Mouse (Mus musculus) cerebellum, adult (tissue): ENCODE data around the gene Ttc28.

Experiments used
- ATAC-seq: cut with Nextera tagmentation; 2 replicates; pipeline ENCODE4 v1.9.2; 2017; ENCODE audit warnings: mild to moderate bottlenecking, moderate library complexity, mixed read lengths; ENCODE audit not compliant: insufficient number of reproducible peaks, low FRiP score, low TSS enrichment

The Ttc28 gene

DNA sequence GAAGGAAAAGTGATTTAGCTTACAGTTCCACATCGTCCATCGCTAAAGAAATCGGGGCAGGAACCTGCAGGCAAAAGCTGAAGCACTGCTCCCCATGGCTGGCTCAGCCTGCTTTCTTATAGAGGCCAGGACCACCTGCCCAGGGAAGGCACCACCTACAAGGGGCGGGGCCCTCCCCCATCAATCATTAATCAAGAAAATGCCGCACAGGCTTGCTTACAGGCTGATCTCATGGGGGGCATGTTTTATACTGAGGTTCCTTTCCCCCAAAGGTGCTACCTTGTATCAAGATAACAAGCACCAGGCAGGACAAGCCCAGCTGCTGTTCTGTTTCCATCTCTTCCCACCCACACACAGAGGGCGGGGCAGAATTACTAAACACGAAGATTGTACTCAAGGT is 419.1 kb downstream of the Ttc28 start:
- no peak for ATAC-seq

DNA sequence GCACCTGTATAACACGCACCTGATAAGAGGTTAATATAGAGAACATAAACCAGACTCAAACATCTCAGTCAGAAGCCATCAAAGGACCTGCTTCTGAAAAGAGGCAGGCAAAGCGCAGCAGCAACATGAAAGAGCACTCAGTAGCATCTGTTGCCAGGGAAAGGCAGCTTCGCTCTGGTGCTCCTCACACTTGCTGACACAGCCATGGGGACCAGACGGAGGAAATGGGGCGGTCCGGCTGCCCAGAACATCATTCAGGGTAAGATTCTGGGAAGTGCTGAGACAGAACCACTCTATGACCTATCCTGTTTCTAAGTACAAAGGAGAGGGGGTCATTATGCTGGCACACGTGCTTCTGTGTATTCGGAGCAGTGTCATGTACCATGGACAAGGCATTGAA is 421.2 kb downstream of the Ttc28 start:
- ATAC-seq = no peak

DNA sequence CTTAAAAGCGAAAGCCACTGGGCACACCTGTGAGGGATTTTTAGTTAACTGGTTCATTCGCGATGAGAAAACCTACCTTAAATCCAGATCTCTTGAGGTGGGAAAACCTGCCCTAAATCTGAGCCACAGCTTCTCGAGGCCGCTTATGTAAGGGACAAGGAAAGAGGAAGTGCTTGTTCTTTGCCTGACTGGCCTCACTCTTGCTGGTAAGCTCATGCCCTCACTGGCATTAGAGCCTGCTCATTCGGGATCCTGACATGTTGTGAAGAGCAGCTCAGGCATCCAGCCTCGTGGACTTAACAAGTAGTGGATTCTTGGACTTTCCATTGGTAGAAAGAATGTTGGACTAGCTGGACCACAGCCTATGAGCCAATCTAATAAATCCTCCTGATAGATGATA is 422.1 kb downstream of the Ttc28 start:
- ATAC-seq = no peak

DNA sequence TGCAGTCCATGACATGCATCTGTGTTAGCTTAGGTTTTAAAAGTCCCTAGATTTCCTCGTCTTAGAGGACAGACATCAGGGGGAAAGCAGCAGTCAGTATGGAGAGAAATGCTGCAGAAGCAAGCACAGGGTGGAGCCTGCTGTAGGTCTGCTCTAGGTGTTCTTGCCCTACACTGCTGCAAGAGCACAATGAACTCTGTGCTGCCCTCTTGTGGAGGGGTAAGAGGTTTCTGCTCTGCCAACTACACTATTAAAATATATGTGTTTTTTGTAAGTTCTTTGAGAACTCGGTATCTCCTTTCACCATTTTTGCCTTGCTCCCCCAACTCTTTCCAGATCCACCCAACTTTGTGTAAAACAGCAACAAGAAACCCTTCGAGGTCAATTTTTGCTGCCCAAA is 425.1 kb downstream of the Ttc28 start:
- no peak for ATAC-seq

DNA sequence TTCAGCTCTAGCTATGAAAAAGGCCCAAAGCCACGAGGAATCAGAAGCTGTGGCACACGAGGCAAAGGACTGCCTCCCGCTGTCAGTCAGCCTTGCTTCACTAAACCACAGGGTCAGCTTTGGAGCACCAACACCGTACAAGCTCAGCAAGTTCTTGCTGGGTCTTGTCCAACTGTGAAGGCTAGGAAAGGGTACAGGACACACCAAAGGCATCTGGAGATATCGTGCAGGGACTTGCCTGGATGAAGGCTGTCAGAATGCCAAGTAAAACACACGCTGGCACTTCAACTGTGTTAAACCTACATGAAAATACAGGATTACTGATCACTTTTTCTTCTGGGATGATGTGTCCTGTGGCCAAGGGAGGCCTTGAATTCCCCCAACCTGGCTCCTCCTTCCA is 430.6 kb downstream of the Ttc28 start:
- ATAC-seq = no peak

DNA sequence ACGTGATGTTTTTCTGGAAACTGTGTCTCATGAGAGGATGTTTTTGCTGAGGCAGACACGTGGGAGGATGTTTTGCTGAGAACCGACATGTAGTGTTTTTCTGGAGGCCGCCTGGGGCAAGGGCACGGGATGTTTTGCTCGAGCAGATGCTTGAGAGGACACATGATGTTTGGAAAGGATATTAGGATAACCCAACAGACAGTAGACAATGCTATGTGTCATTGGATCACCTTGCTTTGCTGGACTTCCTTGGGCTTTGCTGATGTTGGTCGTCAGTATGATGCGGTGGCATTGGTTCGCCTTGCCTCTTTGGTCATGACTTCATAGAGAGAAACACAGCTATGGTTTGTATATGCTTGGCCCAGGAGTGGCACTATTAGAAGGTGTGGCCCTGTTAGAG is 434.2 kb downstream of the Ttc28 start:
- ATAC-seq = no peak

DNA sequence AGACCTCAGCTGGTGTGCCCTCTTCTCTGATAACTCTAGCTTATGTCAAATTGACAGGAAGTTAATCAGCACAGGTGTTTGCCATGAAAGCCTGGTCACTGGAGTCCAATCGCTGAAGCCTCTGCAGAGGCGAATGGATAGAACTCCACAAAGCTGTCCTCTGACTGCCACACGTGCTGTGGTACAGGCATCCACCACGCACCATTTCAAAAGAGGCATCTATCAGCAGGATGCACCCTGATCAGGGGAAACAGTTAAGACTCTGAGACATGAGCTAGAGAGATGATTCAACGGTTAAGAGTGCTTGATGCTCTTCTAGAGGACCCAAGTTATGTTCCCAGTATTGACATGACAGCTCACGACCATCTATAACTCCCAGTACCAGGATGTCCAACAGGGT is 435.5 kb downstream of the Ttc28 start:
- no peak for ATAC-seq

DNA sequence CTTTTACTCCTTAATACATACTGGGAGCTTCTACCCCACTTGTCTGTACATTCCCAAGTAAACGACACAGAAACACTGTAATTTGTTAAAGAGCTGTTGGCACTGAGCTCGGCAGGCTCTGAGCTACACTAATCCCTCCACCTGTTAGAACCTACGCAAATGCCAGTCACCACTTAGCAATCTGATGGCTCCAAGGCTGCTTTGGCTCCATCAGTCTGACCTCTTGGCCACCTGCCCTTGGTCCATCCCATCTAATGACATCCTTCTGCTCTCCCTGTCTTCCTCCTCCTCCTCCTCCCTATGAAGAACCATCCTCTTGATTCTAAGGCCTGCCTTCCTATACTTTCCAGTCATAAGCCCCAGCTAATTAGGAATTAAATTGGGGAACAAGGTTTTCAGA is 437.9 kb downstream of the Ttc28 start:
- ATAC-seq = no peak

DNA sequence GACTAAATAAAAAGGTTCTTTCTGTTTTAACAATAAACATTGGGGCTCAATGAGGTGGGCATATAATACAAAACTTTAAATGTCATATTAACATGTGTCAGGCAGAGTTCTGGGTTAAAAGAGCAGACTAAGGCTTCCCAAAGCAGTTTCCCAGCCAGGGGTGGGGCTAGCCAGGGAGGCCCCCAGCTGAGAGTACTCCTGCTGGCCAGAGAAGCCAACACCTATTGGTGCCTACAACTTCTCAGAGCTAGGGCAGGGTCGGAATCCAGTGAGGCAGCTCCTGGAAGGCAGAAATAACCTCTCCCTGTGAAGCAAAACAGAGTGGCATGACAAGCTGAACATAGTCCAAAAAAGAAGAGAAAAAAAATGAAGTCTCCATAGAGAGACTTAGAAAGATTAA is 439.3 kb downstream of the Ttc28 start:
- ATAC-seq = no peak

DNA sequence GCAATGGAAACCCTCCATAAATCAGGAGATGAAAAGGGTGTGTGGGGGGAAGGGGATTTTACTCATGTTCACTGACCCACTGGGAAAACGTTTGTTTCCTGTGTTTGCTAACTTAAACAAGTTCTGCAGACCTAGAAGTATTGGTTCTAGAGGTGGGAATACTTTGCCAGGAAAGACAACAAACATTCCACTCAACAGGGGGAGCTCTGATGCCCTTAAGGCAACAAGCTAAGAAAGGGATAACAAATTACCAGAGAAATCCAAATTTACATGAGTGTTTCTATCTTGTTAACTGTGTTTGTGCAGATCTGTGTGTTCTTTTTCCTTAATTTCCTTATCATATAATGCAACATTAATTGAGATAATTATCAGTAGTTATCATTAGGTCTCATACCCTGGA is 446.2 kb downstream of the Ttc28 start:
- no peak for ATAC-seq

DNA sequence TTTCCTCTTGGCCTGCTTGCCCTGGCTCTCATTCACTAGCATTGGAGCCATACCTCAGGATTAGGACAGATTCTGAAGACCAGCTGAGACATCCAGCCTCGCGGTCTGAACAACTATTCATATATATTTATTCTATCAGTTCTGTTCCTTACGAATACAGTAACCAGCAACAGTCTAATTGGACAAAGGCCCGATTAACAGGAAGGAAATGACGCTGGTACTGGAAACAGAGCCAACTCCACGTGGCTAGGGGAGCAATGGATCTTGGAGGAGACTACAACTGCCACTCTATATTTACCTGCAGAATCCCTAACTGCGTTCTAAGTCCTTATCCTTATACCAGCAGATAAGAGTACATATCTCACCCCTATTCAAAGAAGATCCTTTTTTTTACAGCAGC is 447.8 kb downstream of the Ttc28 start:
- ATAC-seq = no peak

DNA sequence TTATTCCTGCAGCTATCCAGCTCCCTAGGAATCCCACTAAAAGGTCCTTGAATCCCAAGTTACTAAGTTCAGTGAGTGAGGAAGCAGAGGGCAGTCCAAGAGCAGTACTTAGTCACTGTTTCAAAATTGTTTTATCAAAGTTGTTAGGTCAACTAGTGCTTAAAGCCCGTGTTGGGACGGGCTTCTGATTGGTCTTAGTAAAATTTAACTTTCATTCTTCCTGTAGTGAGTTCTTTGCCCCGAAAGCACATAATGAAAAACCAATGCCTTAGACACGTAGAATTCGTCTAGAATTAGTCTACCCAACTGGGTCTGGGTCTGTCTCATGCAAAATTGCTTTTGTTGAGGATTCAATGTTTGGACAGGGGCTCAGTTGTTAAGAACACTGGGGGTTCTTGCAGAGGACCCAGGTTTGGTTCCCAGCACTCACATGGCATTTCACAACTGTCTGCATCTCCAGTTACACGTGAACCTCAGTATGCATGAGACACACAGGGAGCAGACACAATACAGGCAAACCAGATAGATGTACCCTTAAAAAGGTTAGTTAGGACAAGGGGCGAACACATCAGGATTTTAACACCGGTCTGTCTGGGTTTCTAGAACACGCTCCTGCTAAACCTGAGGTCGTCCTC is 450.3 kb downstream of the Ttc28 start:
- ATAC-seq = no peak

DNA sequence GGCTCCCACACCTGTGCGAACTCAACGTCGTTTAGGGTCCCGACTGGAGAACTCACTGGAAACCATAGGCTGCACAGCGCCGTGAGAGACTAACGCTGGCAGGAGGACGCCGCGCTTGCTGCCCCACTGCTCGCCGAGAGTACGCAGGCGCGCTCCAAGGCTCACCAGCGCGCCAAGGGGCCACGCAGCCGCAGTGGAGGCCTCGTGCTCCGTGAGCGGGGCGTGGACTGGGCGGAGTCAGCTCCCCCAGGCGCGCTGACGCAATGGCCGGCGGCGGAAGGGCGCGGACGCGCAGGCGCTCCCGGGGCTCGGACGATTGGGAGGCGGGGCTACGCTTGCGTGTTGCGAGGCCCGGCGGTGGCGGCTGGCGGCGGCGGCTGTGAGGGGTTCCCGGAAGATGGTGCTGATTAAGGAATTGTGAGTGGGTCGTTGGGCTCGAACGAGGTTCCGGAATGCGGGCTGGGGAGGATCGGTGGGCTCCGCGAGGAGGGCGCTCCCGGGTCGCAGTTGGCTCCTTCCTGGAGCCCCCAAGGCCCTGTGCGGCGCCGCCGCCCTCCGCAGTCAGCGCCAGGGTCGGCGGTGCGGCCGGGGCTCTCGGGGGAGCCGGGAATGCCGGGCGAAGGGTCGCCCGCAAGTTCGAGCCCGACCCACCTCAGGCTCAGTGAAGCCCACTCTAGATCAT is 451.0 kb downstream of the Ttc28 start, which contains the start of gene Pitpnb:
Gene Pitpnb, plus strand, starts transcription at position 347 of the 682 bp plus-strand sequence.
- peak; percentile 98 for ATAC-seq

DNA sequence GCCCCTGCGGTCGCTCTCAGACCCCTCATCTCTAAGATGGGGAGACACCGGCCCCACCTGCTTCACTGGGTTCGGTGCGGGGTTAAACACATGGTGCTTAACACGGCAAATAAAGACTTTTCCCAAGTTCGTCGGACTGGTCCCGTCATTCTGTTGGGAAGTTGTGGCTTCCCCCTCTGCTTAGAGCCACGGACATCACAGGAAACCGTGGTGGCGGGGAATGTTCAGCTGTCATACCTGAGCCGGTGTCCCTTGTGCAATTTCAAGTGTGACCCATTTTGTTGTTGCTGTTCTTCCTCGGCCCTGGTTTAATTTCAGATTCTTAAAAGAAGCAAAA is 451.5 kb downstream of the Ttc28 start:
- ATAC-seq = no peak

DNA sequence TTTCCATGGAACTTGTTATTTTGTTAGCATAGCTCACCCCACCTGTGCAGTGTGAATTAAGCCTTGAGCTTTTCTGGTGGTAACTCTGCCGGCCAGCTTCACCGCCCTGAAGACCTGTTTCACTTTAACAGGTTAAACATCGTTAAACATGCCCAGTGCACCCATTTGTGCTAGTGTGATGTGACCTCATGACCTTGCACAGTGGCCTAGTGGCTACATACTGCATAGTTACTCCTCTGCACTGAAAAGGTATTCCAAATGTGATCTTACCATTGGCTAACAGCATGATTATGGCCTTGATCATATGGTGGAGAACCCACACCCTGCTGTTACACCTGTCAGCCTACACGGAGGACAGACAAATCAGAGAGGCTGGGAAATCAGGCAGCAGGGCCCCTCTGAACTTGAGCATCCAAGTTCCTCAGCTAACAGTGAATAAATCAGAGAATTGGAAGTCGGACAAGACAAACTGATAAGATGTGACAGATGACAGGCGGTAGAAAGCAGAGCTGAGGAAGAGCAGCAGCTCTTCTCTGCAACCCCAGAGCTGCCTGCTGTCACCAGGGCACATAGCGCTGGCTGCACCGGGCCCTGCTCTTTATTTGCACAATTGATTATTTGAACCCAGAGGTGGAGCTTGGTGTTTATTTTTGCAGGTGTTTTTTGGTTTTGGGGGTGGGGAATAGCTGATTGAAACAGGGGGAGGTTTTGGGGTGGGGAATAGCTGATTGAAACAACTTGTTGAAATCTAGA is 456.5 kb downstream of the Ttc28 start:
- ATAC-seq = no peak
